8 mouse cellular contexts compared by ENCODE assay signal in genomic region chr7:114253885-114254833, GRCm38 (mm10). TPM values are rescaled to one million over a fixed set of nuclear protein-coding genes. Genes with fewer than 3 reads are reported as not detected.
DNase-seq lines count a peak whose midpoint lies in the region; ATAC-seq and TF ChIP-seq lines count a peak whose summit lies in the region.

Gene Copb1 (minus strand): TSS chr7:114254711.

- peak; percentile 90 for DNase-seq in 416B (ENCODE audit: low read depth)
- peak; percentile 89 to 93 for DNase-seq in heart, adult 9 months (ENCODE audit: low spot score in 2 of 2)
- peak; percentile 94 for DNase-seq in liver
- peak; percentile 88 to 93 for DNase-seq in spleen, postnatal 4 days (ENCODE audit: low spot score in 2 of 2)

- TF ChIP-seq POLR2A in bone marrow, adult 2 months (IDR thresholded peaks at IDR 0.05; ENCODE audit: borderline replicate concordance, control insufficient read depth, low read depth, low read length), result peak; percentile 77; the same call in 1 of the 2 replicates

- H3K9me3 ChIP-seq in embryonic facial prominence, embryonic 15.5 days (replicated peaks), result no peaks in the 10 kb centered on the region
- no peaks in the 10 kb centered on the region for H3K9me3 ChIP-seq in kidney, embryonic 15.5 days (replicated peaks)

- peak within 1 kb of the TSS; percentile 59; the same call in 1 of the 2 replicates for H3K27ac ChIP-seq in bone marrow, adult 2 months (ENCODE audit: control insufficient read depth, insufficient read depth, low read depth, low read length, poor library complexity)
- peak within 1 kb of the TSS; percentile 75 for H3K27ac ChIP-seq in embryonic facial prominence, embryonic 15.5 days (replicated peaks)
- H3K27ac ChIP-seq in kidney, embryonic 15.5 days, result peak within 1 kb of the TSS; percentile 80

- H3K4me1 ChIP-seq in bone marrow, adult 2 months (ENCODE audit: control insufficient read depth, insufficient read depth, low read length), result no peaks in the 10 kb centered on the region; the same call in 1 of the 2 replicates
- H3K4me1 ChIP-seq in embryonic facial prominence, embryonic 15.5 days, result peaks cover 3% of the 10 kb centered on the region
- peaks cover 10% of the 10 kb centered on the region for H3K4me1 ChIP-seq in kidney, embryonic 15.5 days

- H3K9ac ChIP-seq in embryonic facial prominence, embryonic 15.5 days, result peak within 1 kb of the TSS; percentile 98
- peak within 1 kb of the TSS; percentile 96 for H3K9ac ChIP-seq in kidney, embryonic 15.5 days

- H3K4me3 ChIP-seq in bone marrow, adult 2 months (replicated peaks; ENCODE audit: control insufficient read depth, low read depth, low read length), result peak within 1 kb of the TSS; percentile 84
- peak within 1 kb of the TSS; percentile 93 for H3K4me3 ChIP-seq in embryonic facial prominence, embryonic 15.5 days (replicated peaks)
- peak within 1 kb of the TSS; percentile 90 for H3K4me3 ChIP-seq in kidney, embryonic 15.5 days (replicated peaks)

- H3K36me3 ChIP-seq in embryonic facial prominence, embryonic 15.5 days, result peaks cover 29% of the 10 kb centered on the region
- peaks cover 32% of the 10 kb centered on the region for H3K36me3 ChIP-seq in kidney, embryonic 15.5 days

- no peaks in the 10 kb centered on the region for H3K27me3 ChIP-seq in embryonic facial prominence, embryonic 15.5 days
- H3K27me3 ChIP-seq in kidney, embryonic 15.5 days, result no peaks in the 10 kb centered on the region

- WGBS in bone marrow, adult 2 months, result under 1% methylated on average over 75 of the region's 75 CpGs
- 1% methylated on average over 72 of the region's 75 CpGs for WGBS in embryonic facial prominence, embryonic 15.5 days
- 2% methylated on average over 75 of the region's 75 CpGs for WGBS in kidney, embryonic 15.5 days

- peak; percentile 96 for ATAC-seq in embryonic facial prominence, embryonic 15.5 days (ENCODE audit: insufficient number of reproducible peaks, low FRiP score, low TSS enrichment, low read depth)
- ATAC-seq in kidney, embryonic 15.5 days (replicated peaks; ENCODE audit: low FRiP score), result peak; percentile 99
- peak; percentile 98 for ATAC-seq in monocyte, adult 5-6 weeks (replicated peaks; ENCODE audit: insufficient number of reproducible peaks, low FRiP score, low TSS enrichment, poor library complexity, severe bottlenecking)

- peak within 1 kb of the TSS; percentile 44 for H3K4me2 ChIP-seq in embryonic facial prominence, embryonic 15.5 days (replicated peaks)
- peak within 1 kb of the TSS; percentile 59 for H3K4me2 ChIP-seq in kidney, embryonic 15.5 days

- TF ChIP-seq CTCF in bone marrow, adult 2 months (IDR thresholded peaks at IDR 0.05; ENCODE audit: control insufficient read depth, insufficient read depth, low read length), result 0 out of 2 replicates have a peak, but pooled peaks have one; percentile 5

RNA-seq across cellular contexts. Expression of gene Copb1, which starts in this region (rescaled TPM):
- 10.5 and 17.3 TPM in 2 replicates for polyA plus RNA-seq in bone marrow, adult 2 months (2011; ENCODE audit: insufficient read depth, insufficient read length, low replicate concordance, missing spikeins)
- 127 and 129 TPM in 2 replicates for polyA plus RNA-seq in embryonic facial prominence, embryonic 15.5 days (2015; fragmentation: Nextera tagmentation; extraction: Ambion mirVana)
- 125 and 131 TPM in 2 replicates for polyA plus RNA-seq in kidney, embryonic 15.5 days (2015; fragmentation: Nextera tagmentation; extraction: Ambion mirVana)
- total RNA-seq in monocyte, adult 5-6 weeks (2017), result 103 to 115 TPM (median 112 TPM) in 3 replicates

Comparison
In these comparisons a context has a peak if more than half of its experiments do, and no peak if none do; other contexts are left out.
1. Peak in every context shown above with its lines: DNase-seq, ATAC-seq, H3K4me3 ChIP-seq and H3K27ac ChIP-seq.